Mouse (Mus musculus): ENCODE data around the gene Kbtbd6.
"Not testable (repeated sequence)": the region's sequence is repeated elsewhere in the genome, so short reads cannot be mapped to it uniquely, and the experiment has no call there.

Kbtbd6 gene

DNA sequence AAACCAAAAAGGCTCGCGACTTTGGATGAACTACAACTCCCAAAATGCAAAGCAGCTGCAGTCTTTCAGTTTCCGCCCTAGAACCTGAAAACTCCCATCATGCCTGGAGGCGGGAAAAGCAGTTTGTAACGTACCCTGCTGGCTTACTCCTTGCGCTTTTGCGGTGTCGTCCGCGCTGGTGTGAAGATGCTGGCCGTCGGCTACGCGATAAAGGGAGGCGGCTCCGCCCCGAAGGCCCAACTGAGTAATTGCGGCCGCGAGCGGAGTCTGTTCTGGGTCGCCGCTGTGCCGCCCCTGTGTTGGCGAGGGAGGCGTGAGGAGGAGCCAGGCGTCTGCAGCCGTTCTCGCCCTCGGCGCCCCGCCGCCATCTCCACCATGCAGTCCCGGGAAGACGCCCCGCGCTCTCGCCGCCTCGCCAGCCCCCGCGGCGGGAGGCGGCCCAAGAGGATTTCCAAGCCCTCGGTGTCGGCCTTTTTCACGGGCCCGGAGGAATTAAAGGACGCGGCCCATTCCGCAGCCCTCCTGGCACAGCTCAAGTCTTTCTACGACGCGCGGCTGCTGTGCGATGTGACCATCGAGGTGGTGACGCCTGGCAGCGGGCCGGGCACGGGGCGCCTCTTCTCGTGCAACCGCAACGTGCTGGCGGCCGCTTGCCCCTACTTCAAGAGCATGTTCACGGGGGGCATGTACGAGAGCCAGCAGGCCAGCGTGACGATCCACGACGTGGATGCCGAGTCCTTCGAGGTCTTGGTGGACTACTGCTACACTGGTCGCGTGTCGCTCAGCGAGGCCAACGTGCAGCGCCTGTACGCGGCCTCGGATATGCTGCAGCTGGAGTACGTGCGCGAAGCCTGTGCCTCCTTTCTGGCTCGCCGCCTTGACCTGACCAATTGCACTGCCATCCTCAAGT, at the start of gene Kbtbd6:
Gene Kbtbd6 (plus strand): TSS at position 155 of the 910 bp plus-strand sequence.
- peak; percentile 87 for DNase-seq (ENCODE audit: low read depth, low spot score)

DNA sequence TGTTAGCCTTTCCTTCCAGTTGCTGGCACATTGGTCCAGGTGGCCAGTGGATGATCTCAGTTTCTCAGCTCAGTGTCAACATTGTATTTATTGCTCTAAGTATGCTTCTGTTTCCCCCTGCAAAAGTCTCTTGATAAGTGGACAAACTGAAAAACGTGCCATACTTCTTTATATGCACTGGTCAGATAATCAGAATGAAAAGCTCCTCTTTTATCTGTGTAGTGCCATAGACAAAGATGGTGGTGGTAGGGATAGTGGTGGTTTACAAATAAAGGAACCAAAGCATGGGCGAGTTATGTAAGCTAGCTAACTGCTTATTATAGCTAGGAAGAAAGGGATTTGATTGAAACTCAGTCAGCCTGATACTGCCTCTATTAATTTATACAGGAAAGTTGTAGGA, 44.0 kb upstream of the Kbtbd6 start:
- DNase-seq (ENCODE audit: low read depth, low spot score): no peak

GRCm38 (mm10) chr14:79409278-79409830, 42.3 kb upstream of the Kbtbd6 start:
- no peak for DNase-seq (ENCODE audit: low read depth, low spot score)

GRCm38 (mm10) chr14:79410662-79411061, 41.0 kb upstream of the Kbtbd6 start:
- DNase-seq (ENCODE audit: low read depth, low spot score): no peak

DNA sequence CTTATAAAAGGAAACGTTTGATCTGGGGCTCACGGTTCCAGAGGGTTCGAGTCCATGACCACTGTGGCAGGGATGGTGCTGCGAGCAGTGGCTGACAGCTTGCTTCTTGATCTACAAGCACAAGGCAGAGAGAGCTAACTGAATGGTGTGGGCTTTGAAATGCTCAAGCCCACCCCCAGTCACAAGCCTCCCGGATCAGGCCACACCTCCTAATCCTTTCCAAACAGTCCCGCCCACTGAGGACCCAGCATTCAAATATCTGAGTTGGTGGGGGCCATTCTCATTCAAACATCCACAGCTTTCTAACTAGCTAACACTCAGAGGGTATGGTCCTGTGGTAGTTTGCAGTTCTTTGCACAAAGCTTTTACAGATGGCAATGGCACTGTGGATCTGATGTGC, 38.5 kb upstream of the Kbtbd6 start:
- DNase-seq (ENCODE audit: low read depth, low spot score): no peak

DNA sequence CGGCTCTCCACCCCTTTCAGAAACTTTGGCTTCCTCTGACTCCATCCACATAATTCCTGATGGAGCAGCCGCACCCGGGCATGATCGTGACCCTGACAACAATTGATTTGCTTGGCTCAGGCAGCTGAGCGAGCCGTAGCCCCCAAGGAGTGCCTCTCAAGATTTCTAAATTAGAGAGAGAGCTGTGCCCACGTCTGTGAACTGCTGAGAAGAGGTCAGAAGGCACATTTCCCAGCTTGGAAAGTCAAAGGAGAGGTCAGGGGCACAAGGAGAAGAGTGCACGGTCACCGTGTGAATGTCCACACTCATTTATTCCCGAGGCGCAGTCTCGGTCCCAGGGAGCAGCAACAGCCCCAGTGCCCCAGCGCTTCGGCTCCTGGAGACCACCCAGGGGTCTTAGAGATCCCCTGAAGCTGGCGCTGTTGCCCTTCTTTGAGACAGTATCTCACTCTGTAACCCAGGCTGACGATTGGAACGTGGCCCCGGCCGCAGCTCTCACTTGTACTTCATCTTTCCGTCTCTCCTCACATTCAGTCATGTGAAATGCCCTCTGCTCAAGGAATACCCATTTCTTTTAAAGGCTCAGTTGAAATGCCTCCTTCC, 31.5 kb upstream of the Kbtbd6 start:
- no peak for DNase-seq (ENCODE audit: low read depth, low spot score)

- DNase-seq (ENCODE audit: low read depth, low spot score): peak; percentile 87
These were observed 25.5 kb upstream of the Kbtbd6 start, which contains the start of gene Kbtbd7 for GRCm38 (mm10) chr14:79425979-79426729. TSS of gene Kbtbd7 (plus strand) at chr14:79426511.

GRCm38 (mm10) chr14:79426730-79427365, 24.8 kb upstream of the Kbtbd6 start:
- not testable (repeated sequence) for DNase-seq (ENCODE audit: low read depth, low spot score)

DNA sequence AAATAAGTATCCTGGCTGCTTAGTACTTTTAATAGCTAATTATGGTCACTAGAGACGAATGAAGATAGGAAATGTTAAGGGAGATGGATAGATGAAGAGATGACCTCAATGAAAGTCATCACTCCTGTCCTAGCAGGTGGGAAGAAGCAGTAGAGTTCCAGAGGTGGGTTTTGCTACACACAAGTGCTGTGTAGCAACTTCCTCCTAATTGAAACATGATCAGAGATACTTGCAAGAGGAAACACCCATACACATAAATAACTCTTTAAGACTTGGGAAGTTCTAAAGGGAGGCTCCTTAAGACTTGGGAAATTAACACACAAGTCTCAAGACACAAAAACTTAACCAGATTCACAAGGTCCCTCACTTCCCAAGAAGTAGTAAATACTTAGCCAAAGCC, 17.6 kb upstream of the Kbtbd6 start:
- DNase-seq (ENCODE audit: low read depth, low spot score): no peak

DNA sequence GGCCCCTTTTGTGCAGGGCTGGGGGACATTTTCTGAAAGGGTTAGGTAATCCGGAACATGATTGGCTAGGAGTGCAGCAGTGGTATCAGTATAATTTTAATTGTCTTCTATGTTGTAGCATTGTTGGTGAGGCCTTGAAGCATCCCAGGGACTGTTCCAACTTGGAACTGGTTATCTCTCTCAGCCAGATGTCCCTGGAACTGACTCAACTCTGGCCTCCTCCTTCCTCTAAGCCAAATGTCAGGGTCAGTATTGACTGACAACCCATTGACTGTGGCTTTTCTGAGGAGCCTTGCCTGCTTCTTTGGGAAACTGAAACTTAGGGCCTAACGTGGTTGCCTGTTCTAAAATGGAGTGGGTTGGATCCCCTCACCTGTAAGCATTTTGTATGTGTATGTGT, 11.0 kb upstream of the Kbtbd6 start:
- no peak for DNase-seq (ENCODE audit: low read depth, low spot score)

- DNase-seq (ENCODE audit: low read depth, low spot score): no peak
These were observed 10.2 kb upstream of the Kbtbd6 start for GRCm38 (mm10) chr14:79441441-79441840.

- no peak for DNase-seq (ENCODE audit: low read depth, low spot score)
These were observed 7.0 kb upstream of the Kbtbd6 start for GRCm38 (mm10) chr14:79444601-79445000.

DNA sequence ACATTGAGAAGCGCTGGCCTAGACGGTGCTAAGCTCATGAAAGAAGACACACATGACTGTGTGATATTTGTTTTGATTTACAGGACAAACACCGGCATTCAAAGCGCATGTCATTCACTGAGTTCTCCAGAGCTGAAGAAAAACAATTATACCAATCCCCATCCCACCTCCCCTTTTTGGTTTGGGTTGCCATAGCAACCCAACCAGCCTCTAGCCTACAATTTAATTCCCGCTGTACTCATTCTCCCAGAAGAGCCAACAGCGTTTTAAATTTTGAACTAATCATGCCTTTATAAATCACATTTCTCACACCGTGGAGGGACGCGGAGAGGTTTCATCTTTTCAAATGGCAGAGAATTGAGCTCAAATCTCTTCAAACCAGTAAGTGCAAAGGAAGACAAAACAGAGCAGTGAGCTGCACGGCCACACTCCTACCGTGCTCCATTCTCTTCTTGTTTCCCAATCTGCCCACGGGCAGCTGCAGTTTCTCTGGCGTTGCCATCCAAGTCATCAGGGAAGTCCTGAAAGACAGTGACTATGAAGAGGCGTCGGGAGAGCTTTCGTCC, 6.5 kb upstream of the Kbtbd6 start:
- no peak for DNase-seq (ENCODE audit: low read depth, low spot score)

DNA sequence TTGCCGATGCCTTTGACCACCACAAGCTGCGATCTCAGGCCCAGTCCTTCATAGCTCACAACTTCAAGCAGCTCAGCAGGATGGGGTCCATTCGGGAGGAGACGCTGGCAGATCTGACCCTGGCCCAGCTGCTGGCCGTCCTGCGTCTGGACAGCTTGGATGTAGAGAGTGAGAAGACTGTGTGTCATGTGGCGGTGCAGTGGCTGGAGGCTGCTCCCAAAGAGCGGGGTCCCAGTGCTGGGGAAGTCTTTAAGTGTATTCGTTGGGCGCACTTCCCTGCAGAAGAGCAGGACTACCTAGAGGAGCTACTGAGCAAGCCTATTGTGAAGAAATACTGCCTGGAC, 928 bp downstream of the Kbtbd6 start:
- DNase-seq (ENCODE audit: low read depth, low spot score): not testable (repeated sequence)

GRCm38 (mm10) chr14:79460401-79460800, 8.8 kb downstream of the Kbtbd6 start:
- DNase-seq (ENCODE audit: low read depth, low spot score): no peak

DNA sequence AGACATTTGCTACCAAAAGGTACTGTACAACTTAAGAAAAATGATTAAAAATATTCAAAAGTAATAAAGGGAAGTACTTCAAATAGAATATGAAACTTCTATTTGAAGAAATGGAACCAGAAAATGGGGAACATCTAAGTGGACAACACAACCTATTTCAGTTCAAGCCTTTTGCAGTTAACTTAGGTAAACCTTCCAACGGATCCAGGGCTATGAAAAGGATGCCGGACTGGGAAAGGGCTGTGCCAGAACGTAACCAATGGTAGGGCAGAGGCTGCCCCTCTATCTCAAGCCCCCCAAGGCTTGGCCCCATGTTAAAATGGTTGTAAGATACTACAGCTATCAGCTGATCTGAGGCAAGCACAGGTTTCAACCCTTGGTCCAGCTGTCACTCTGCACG, 9.4 kb downstream of the Kbtbd6 start:
- no peak for DNase-seq (ENCODE audit: low read depth, low spot score)

DNA sequence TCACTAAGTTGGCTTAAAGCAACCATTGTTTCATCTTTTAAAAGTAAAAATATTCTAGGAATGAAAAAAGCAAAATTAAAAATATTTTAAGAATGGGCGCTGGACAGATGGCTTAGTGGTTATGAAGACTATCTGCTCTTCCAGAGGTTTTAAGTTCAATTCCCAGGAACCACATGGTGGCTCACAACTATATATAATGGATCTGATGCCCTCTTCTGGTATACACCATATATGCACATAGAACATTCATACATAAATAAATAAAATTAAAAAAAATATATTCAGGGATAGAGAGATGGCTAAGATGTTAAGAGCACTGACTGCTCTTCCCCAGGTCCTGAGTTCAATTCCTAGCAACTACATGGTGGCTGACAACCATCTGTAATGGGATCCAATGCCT, 14.0 kb downstream of the Kbtbd6 start:
- no peak for DNase-seq (ENCODE audit: low read depth, low spot score)

DNA sequence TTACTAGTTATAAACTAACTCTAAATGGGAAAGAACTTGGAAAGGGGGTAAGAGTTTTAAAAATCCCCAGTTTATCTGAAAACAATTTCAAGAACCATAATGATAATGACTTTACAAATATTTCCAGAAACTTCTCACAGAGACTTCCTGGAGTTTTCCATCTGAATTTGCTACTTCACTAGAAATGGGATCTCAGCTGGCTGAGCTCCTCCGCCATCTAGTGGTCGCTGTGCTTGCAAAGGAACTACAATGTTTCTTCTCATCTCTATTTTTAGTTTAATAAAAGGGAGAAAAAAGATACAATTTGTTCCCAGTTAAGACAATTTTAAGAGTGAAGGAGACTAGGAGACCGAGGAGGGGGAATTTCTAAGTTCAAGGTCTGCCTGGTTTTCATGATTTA, 16.0 kb downstream of the Kbtbd6 start:
- DNase-seq (ENCODE audit: low read depth, low spot score): no peak

DNA sequence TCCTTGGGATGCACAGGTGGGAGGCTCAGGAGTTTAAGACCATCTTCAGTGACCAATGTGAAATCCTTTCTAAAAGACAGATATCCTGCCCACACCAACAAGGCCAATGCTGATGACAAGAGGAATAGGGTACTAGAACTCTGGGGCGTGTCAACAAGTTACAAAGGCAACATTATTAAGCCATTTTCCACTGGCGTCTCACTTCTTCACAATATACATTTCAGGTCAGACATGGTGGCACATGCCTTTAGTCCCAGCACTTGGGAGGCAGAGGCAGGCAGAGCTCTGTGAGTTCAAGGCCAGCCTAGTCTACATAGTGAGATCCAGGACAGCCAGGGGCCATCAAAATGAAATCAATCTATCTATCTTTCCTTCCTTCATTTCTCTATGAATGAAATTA, 21.7 kb downstream of the Kbtbd6 start:
- DNase-seq (ENCODE audit: low read depth, low spot score): no peak

- peak; percentile 68 for DNase-seq (ENCODE audit: low read depth, low spot score)
These were observed 29.1 kb downstream of the Kbtbd6 start, which contains the start of gene Elf1 for GRCm38 (mm10) chr14:79480624-79481338. TSS of gene Elf1 (plus strand) at chr14:79481194.
